Mouse (Mus musculus): ENCODE measurements around the gene Fbln5. TPM values are rescaled to one million over a fixed set of nuclear protein-coding genes. Genes with fewer than 3 reads are reported as not detected.

The Fbln5 gene
- total RNA-seq, 2 experiments from 2014 or later: 48.6 to 55.0 TPM

DNA sequence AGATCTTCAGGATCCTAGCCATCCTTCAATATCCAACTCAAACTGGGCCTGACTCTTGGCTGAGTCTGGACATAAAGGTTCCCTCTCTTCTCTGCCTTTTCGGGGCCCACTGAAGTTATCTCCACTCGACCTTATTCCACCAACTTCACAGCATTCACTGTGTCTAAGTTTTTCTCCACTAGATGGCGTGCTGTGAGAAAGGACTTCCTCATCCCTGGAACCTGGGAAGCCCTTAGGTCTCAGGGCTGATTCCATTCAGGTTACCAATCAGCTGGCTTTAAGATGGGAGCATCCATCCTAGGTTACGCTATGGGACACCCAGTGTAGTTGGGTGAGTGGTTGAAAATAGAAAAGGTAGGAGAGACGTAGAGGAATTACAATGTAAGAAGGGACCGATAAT is 7.7 kb downstream of the Fbln5 start:
- peak in 1 of 2 experiments; percentile 20 for DNase-seq (ENCODE audit: low spot score in 2 of 2)

DNA sequence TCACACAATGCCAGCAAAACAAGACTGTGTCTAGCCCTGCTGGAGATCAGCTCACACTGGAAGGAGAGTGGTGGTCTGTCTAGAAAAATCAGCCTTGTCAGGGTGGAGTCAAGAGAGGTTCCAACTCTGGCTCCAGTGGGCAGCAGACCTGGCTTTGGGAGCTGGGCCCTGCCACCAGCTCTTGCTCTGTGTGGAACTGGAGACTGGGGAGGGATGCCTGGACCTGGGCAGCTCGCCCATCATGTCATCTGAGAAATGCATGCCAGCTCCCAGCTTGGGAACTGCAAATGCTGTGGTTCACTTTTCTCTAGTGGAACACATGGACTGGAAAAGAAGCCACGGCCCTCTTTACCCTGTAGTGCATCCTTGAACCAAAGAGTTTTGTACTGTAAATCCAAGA is 8.3 kb downstream of the Fbln5 start:
- peak in 1 of 2 experiments; percentile 32 for DNase-seq (ENCODE audit: low spot score in 2 of 2)

DNA sequence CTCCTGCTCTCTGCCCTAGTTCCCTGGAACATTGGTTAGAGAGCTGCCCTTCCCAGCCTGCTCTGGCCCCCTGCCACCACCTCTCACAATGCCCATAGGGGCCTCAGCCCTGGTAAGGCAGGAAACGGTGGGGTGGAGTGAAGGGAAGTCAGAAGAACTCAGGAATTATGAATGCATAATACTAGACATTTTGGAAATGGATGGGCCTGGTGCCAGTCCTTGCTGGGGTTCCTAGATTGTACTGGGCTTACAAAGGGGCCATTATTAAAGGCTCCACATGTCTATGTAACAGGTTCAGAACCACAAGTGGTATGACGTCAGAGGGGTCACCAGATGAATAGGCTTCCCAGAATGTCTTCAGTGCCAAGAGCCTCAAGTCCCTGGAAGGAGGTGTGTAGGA is 11.5 kb downstream of the Fbln5 start:
- peak in 1 of 2 experiments; percentile 37 for DNase-seq (ENCODE audit: low spot score in 2 of 2)

DNA sequence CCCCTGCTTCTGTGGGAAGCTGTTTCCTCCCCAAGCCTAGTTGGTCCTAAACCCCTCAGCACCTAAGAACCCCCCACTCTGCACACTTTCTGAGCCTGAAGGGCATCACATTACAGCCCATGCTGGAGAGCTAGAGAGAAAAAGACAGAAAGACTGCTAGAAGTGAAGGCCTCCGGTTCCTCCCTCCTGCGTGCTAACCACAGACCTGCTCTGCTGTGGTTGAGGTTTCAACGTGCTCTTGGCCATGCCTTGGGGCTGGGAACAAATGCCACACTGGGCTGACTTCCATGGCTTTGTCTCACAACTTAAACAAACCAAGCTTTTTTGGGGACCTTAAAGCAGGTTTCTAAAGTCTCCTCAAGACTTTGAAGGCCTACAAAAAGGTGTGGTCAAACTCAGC is 16.4 kb downstream of the Fbln5 start:
- DNase-seq (ENCODE audit: low spot score in 2 of 2): no peak

DNA sequence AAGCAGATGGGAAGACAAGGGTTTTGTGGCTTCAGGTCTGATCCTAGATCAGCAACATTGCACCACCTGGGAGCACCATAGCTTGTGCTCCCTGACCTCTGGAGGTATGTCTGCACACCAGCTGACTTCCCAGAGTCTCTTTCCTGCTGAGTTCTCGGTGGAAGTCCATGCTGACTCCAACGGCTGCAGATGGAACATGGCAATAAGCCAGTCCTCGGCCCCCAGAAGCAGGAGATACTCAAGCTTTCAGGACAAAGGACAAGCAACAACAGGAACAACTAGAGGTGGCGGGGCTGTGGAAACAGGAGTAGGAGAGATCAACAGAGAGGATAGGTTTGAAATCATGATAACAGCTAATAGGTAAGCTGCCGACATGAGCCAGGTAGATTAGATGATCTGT is 17.1 kb downstream of the Fbln5 start:
- no peak for DNase-seq (ENCODE audit: low spot score in 2 of 2)

DNA sequence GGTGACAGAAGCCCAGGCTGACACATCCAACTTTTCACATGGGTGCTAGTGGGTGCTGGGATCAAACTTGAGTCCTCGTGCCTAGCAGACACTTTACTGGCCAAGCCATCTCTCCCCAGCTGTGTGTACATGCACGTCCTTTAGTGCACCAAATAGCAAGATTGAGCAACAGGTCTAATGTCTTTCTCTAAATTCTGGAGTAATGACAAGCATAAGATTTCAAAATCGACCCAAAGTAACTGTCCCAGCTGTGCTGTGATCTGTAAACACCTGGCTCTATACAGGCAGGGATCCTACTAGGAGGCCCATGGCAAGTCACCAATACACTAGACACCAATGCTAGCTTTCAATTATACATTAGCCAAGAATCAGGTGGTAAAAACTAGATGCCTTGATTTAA is 17.8 kb downstream of the Fbln5 start:
- no peak for DNase-seq (ENCODE audit: low spot score in 2 of 2)

DNA sequence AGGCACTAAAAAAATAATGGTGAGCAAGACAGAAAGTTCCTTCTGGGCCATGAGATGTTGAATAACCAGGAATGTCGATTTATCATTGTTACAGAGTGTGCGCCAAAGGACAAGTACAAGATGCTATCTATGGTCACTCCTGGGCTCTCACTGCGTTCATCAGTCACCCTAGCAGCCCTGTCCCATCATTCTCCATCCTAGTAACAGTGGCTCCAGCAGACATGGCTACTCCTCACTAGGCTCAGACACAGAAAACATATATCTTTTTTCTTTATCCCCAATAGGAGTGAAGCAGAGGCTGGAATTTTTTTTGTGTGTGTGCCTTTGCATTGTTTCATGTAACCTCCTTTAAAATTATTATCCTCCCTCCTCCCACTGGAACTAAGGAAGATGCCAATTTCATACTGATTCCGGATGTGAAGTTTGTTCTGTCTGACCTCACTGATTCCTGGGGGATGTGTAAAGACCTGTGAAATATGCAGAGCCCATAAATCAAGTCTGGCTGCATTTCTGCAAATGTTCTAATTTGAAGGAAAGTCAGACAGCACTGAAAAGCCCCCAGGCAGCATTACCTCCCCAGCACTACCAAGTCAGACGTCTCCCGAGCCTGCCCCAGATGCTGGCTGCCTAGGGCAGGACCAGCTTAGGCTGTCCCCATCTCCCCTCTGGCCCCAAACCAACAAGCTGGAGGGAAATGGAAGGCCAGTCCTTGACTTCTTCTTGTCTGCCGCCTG is 20.5 kb downstream of the Fbln5 start:
- no peak for DNase-seq (ENCODE audit: low spot score in 2 of 2)

DNA sequence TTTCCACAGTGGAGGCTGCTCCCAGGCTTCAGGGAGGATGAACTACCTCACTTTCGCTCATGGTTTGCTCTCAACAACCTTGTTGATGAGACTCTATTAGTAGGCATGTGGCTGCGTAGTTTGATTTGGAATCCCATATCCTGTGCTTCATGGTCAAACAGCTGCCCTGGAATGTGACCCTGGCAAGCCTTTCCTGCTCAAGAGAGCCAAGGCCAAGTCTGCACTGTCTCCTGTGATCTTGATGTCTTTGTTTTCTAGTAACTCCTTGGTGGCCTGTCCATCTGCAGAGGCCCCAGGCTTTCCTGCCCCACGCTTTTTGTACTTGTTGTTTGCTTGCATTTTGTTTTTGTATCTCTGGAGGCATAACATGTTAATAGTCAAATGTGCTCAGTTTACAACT is 24.4 kb downstream of the Fbln5 start:
- peak in 1 of 2 experiments; percentile 16 for DNase-seq (ENCODE audit: low spot score in 2 of 2)

DNA sequence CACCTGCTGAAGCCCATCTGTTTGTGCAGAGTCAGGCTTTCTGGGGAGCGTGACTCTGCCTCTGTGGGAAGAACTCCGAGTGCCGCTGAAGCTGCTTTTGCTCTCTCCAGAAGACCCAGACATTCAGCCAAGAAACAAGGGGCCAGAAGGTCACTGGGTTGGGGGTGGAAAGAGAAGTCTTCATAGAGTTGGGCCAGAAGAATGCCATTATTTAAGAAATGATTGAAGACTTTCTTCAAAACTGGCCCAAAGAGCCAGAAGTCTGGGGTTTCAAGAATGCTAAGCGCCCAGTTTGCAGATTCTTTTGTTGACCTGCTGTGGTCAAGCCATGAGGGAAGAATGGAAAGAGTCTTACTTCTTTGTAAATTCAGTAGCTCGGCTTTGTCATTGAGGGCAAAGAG is 25.6 kb downstream of the Fbln5 start:
- DNase-seq (ENCODE audit: low spot score in 2 of 2): no peak

DNA sequence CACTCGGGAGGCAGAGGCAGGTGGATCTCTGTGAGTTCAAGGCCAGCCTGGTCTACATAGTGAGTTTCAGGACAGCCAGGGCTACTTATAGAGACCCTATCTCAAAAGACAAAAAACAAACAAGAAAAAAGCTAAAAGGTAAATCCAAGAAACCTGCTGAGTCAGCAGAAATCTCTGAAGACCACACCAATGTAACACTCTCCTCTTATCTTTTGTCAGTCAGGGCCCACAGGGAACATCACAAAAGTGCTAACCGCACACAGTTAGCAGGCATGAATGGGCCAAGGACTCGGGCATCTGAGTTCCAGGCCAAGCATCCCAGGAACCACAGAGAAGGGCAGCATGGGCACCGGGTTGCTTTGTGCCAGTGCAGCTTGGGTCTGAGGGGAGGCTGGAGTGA is 26.2 kb downstream of the Fbln5 start:
- no peak for DNase-seq (ENCODE audit: low spot score in 2 of 2)

DNA sequence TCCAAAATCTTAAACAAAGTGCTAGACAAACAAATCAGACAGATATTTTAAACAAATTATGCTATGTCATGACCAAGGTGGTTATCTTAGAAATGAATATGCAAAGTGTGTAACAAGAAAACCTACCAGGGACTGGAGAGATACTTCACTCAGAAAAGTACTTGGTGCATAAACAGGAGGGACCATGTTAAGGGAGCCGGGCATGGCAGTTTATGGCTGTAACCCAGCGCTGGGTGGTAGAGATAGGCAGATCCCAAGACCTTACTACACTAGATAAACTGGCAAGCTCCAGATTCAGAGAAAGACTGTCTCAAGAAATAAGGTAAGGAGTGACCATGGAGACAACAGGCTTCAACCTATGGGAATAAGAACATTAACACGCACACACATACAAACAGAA is 29.1 kb downstream of the Fbln5 start:
- no peak for DNase-seq (ENCODE audit: low spot score in 2 of 2)

DNA sequence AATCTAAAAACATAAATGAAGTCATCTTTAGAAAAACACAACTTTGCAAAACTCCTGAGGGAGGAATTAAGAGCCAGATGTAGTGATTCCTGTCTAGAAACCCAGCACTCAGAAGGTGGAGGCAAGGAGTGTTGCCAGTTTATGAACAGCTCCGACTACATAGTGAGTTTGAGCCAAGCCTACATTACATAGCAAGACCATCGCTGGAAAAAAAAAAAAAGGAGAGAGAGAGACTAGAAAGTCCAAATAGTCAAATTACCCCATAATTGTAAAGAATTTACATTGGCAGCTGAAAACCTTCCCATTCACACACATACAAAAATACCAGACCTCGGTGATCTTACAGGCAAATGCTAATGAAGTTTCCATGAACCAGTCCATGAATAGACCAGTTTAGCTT is 29.6 kb downstream of the Fbln5 start:
- no peak for DNase-seq (ENCODE audit: low spot score in 2 of 2)

DNA sequence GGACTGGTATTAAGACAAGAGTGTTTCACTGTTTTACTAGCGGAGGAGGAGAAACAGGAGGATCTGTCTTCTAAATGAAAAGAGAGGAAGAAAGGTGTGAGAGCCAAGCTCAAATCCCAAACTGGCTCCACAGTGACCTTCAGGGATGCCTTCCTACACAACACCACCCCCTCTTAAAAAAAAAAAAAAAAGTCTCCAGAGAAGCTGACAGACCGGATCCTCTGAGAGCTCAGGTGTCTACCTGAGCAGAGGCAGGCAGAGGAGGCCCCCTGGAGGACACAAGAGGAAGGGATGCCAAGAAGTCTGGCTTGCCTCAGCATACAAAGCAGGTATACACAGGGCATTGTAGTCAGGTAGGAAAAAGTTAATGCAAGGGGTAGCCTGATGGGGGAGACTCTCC is 36.1 kb downstream of the Fbln5 start:
- no peak for DNase-seq (ENCODE audit: low spot score in 2 of 2)

DNA sequence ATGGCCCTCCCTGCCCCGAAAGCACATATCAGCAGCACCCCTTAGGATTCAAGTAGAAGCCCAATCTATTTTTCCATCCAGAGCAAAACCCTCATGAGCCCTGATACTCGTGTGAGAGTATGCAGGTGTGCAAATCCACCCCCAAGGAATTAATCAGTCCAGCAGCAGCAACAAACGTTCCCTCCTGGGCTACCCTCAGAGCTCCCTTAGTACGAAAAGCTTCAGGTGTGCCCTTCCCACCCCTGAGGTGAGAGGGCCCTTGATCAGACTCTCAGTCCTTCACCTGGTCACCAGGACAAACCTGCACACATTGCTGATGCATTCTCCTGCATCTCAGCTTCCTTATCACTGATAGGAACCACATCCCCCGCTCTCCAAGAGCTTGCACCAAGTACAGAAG is 37.9 kb downstream of the Fbln5 start:
- no peak for DNase-seq (ENCODE audit: low spot score in 2 of 2)

DNA sequence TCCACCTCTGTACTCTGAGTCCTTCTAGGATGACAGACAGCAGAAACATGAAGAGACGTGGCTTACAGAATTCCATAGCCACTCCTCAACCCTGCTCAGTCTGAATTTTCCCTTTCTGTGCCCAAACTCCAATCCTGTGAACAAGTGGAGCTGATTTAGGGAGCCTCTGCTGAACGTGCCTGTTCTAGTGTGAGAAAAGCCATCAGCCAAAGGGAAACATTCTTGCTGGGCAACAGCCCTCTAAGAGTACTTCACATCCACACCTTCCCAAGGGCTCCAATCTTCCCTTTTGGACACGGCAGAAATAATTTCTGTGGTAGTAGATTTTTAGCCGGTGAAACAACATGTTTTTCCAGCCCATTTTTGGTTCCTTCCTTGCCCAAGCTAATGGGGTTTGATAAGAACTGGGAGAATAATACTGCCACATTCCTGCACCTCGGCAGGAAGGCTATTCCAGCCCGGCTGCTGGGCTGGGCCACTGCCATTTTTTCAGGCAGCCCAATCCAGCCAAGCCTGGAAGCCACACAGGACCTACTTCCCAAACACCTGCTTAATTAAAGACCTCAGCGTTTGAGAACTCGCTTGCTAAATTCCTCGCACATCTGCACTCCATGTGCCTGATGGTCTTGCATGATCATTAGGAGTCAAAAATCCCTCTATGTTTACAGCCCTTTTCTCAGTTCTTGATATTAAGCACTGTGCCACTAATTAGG is 41.1 kb downstream of the Fbln5 start:
- DNase-seq (ENCODE audit: low spot score in 2 of 2): no peak

DNA sequence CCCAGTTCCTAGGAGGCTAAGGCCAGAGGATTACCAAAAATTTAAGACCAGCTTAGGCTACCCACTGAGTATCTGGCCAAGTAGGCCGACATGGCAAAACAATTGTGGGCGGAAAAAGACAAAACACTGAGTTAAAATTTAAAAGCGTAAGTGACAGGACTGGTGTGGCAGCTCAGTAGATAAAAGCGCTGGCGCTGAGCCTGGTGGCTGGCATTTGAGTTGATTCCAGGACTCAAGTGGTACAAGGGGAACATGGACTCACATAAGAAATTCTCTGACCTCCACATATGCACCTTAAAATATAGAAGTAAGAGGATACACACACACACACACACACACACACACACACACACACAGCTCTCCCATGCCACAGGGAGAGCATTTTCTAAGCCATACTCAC is 42.5 kb downstream of the Fbln5 start:
- no peak for DNase-seq (ENCODE audit: low spot score in 2 of 2)

DNA sequence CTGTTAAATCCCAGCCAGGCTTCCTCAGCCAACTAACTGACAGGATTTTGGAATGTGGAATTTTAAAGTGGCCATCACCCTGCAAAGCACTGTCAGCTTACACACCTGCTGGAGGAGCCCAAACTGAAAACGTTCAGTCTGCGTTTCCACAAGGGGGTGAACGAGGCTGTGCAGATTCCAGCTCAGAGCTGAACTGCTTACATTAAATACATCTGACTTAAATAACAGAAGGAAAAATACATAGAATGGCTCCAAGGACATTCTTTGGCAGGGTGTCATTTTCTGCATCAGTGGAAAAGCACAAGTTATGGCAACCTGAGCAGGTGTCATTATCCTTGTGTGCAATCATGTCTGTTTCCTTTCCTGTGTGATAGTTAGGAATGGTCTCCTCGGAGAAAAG is 44.7 kb downstream of the Fbln5 start:
- DNase-seq (ENCODE audit: low spot score in 2 of 2): no peak

DNA sequence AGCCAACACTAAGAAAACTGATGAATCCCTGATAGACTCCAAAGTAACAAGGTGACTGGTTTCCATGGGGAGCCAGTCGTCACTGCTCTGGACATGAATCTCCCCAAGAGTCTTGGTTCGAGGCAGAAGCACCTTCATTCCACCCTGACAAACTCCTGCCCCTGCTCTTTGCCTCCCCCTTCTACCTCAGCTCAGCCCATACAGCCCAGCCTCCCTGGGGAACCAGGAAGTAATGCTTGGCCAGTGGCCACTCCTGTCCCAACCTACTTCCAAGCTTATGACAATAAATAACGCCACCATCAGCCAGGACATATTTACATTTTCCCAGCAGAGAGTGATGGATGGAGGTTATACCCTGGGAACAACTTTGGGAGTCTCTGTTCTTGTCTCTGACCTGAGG is 45.9 kb downstream of the Fbln5 start:
- no peak for DNase-seq (ENCODE audit: low spot score in 2 of 2)

DNA sequence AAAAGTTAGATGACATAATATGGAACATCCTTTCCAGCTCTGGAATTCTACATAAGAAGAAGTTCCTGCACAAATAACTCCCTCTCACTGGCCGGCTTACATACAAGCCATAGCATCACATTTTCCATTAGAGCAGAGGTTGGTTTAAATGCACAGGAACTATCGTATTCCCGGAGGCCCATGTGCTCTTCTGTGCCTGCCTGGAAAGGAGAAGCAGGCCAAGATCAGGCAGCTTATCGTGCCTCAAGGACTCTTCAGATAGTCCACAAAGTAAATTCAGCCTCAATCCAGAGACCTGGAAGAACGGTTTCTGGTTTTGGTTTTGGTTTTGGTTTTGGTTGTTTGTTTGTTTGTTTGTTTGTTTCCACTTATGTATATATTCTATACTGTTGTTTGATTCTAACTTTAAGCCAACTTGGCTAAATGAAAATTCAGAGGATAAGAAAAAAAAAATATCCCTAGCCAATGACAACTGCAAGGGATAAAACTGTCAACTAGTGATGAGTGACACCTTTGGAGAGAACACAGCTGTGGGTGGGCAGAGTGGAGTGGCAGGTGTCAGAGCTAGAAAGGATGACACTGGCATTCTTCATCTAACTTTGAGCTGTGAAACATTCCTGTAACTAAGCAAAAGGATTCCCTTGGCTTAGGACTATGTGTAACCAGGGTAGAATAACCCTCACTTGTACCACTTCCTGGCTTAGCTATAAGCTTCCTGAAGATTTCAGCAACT is 48.4 kb downstream of the Fbln5 start:
- DNase-seq (ENCODE audit: low spot score in 2 of 2): no peak

DNA sequence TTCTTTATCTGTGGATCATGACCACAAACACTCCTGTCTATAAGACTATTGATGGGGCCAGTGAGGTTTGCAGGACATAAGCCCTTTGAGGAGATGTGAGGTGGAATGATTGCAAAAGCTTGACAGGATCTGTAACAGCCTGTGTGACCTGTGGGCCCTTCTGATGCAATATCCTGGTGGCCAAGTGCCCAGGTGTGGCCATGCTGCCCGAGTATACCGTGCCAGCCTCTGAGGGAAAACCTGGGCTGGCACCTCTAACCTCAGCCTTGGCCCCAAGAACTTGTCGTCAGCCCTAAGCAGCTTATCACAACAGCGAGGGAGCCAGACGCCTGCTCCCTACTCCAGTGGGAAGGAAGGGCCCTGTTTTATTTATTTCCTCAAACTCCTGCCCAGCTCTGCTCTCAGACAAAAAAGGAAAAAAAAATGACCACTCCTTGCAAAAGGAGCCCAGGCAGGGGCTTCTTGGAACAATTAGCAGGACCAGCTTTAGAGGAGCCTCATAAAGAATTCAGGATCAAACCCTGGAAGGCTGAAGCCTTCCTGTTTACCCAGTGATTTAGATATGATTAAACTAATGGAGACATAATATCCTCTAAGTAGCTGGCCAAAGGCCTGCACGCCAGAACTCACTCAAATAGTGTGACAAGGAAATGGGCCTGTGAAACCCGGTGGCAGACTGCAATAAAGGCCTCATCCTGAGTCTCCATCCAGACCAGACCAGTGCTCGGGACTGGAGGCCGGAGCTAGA is 51.4 kb downstream of the Fbln5 start:
- DNase-seq (ENCODE audit: low spot score in 2 of 2): no peak

DNA sequence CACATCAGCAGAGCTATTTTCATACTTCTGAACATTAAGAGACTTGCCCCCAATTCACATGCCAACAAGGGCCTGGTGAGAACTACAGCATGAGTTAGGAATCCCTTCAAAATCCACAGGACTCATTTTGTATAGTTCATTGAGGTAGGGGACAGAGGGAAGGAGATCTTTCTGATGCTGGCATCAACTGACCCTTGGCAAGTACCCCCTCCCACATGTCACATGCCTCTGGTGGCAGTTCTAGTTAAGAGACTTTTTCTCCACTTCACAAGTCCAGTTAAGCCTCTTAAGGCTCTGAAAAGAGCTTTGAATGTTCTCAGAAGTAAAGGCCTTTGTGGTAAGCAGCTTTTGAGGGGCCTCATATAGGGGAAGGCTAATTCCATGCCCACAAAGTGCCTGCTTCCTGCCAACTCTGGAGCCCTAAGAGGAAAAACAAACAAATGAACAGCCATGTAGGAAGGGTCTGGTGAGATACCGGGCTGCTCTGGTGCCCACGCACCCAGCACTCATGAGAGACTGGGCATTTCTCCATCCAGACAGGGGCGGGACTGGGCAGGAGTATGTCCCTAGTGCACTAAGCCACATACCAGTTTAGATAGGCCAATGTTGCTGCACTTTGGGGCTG is 52.5 kb downstream of the Fbln5 start:
- no peak for DNase-seq (ENCODE audit: low spot score in 2 of 2)

All from adrenal gland, adult 18-20 months (tissue).